Mouse (Mus musculus) liver, embryonic 13.5 days (tissue): ENCODE data around the gene Muc2. TPM values are rescaled to one million over a fixed set of nuclear protein-coding genes. Genes with fewer than 3 reads are reported as not detected.

Experiments
- ATAC-seq: fragments of 200-750 bp; cut with Nextera tagmentation; 2 replicates; pipeline ENCODE4 v1.8.0; 2017; ENCODE audit warnings: low read depth, mild to moderate bottlenecking, moderate number of reproducible peaks, moderate library complexity
- DNase-seq: peaks from one replicate; pipeline ENCODE4 v3.0.0; 2022
- H3K27ac ChIP-seq: fragments of 300-500 bp; sonication (generic); 2 replicates; pipeline ENCODE4 v1.5.1; 2015; ENCODE audit warnings: moderate library complexity, mild to moderate bottlenecking, inconsistent platforms
- H3K27me3 ChIP-seq: fragments of 300-500 bp; sonication (generic); 2 replicates; pipeline ENCODE4 v1.6.1; 2015; ENCODE audit warnings: mild to moderate bottlenecking, inconsistent platforms
- H3K36me3 ChIP-seq: fragments of 300-500 bp; sonication (generic); 2 replicates; pipeline ENCODE4 v1.6.1; 2015; ENCODE audit warnings: mild to moderate bottlenecking, inconsistent platforms
- H3K4me1 ChIP-seq: fragments of 300-500 bp; sonication (generic); replicated peaks from 2 replicates; pipeline ENCODE4 v1.6.1; 2015; ENCODE audit warnings: inconsistent platforms
- H3K4me2 ChIP-seq: fragments of 300-500 bp; sonication (generic); 2 replicates; pipeline ENCODE4 v1.6.1; 2015; ENCODE audit warnings: inconsistent platforms, mild to moderate bottlenecking, moderate library complexity
- H3K4me3 ChIP-seq: fragments of 300-500 bp; sonication (generic); replicated peaks from 2 replicates; pipeline ENCODE4 v1.5.1; 2015; ENCODE audit warnings: mild to moderate bottlenecking, inconsistent platforms
- H3K9ac ChIP-seq: fragments of 300-500 bp; sonication (generic); 2 replicates; pipeline ENCODE4 v1.6.1; 2015; ENCODE audit warnings: mild to moderate bottlenecking, inconsistent platforms
- H3K9me3 ChIP-seq: fragments of 300-500 bp; sonication (generic); replicated peaks from 2 replicates; pipeline ENCODE4 v1.6.1; 2016; ENCODE audit warnings: inconsistent platforms
- WGBS: fragments of 180-500 bp; shearing (Covaris S2); methylation state at CpG from one replicate; pipeline ENCODE4 v1.1.7; 2015; ENCODE audit not compliant: insufficient replicate concordance; 5-methylcytosine and 5-hydroxymethylcytosine counted together
- polyA plus RNA-seq: library from polyadenylated mRNA; unstranded; fragments of >200 nt; fragmentation: Nextera tagmentation; extraction: Ambion mirVana; gene quantifications from 2 replicates; pipeline ENCODE4 v1.2.1, GENCODE M21; 2015

Muc2 gene
- polyA plus RNA-seq, 1 experiment from 2014 or later: 0.05 TPM

- Histone ChIP-seq H3K4me1 (peaks cover 25% of the 10 kb centered on the region), H3K9ac (peak overlapping the region; percentile 61), H3K4me3 (no peak overlapping the region), H3K4me2 (peak overlapping the region; percentile 53), H3K9me3 (no peaks in the 10 kb centered on the region), H3K27me3 (no peaks in the 10 kb centered on the region), H3K27ac (peak overlapping the region; percentile 93), H3K36me3 (no peaks in the 10 kb centered on the region)
- DNase-seq (peak; percentile 64), ATAC-seq (peak; percentile 97)
- 52% methylated on average over 5 of the region's 5 CpGs for WGBS
These were observed 18.4 kb upstream of the Muc2 start for GRCm38 (mm10) chr7:141671626-141672291.

GRCm38 (mm10) chr7:141678922-141679321 lies 11.2 kb upstream of the Muc2 start:
- Histone ChIP-seq H3K9me3 (no peaks in the 10 kb centered on the region), H3K4me1 (no peaks in the 10 kb centered on the region), H3K27me3 (peaks cover 11% of the 10 kb centered on the region; the same call in 1 of the 2 replicates), H3K9ac (no peak overlapping the region), H3K4me3 (no peak overlapping the region), H3K27ac (no peak overlapping the region), H3K36me3 (no peaks in the 10 kb centered on the region), H3K4me2 (no peak overlapping the region)
- ATAC-seq (no peak), DNase-seq (no peak)
- WGBS: 58% methylated on average over 4 of the region's 4 CpGs

GRCm38 (mm10) chr7:141687330-141687729 lies 2.8 kb upstream of the Muc2 start:
- Histone ChIP-seq H3K36me3 (no peaks in the 10 kb centered on the region), H3K4me3 (no peak overlapping the region), H3K9me3 (no peaks in the 10 kb centered on the region), H3K4me1 (no peaks in the 10 kb centered on the region), H3K27me3 (peaks cover 27% of the 10 kb centered on the region), H3K27ac (no peak overlapping the region), H3K4me2 (no peak overlapping the region), H3K9ac (no peak overlapping the region)
- ATAC-seq: no peak
- DNase-seq: no peak
- WGBS: 56% methylated on average over 10 of the region's 10 CpGs

- Histone ChIP-seq H3K36me3 (no peaks in the 10 kb centered on the region), H3K9ac (no peak overlapping the region), H3K4me2 (peak overlapping the region; percentile 8; the same call in 1 of the 2 replicates), H3K4me1 (peaks cover 3% of the 10 kb centered on the region; the same call in 1 of the 2 replicates), H3K9me3 (no peaks in the 10 kb centered on the region), H3K27ac (no peak overlapping the region), H3K27me3 (peaks cover 46% of the 10 kb centered on the region), H3K4me3 (no peak overlapping the region)
- ATAC-seq (no peak), DNase-seq (no peak)
- WGBS: 40% methylated on average over 30 of the region's 30 CpGs
These were observed 3.6 kb downstream of the Muc2 start for GRCm38 (mm10) chr7:141693591-141694273.

GRCm38 (mm10) chr7:141694274-141694639 lies 4.1 kb downstream of the Muc2 start:
- Histone ChIP-seq H3K9ac (no peak overlapping the region), H3K27me3 (peaks cover 46% of the 10 kb centered on the region), H3K4me1 (peaks cover 3% of the 10 kb centered on the region; the same call in 1 of the 2 replicates), H3K27ac (no peak overlapping the region), H3K4me2 (no peak overlapping the region), H3K36me3 (no peaks in the 10 kb centered on the region), H3K9me3 (no peaks in the 10 kb centered on the region), H3K4me3 (no peak overlapping the region)
- no peak for ATAC-seq
- no peak for DNase-seq
- WGBS: 53% methylated on average over 5 of the region's 5 CpGs

GRCm38 (mm10) chr7:141696538-141696937 lies 6.4 kb downstream of the Muc2 start:
- ATAC-seq: no peak
- Histone ChIP-seq H3K27me3 (peaks cover 37% of the 10 kb centered on the region), H3K36me3 (no peaks in the 10 kb centered on the region), H3K27ac (no peak overlapping the region), H3K4me3 (no peak overlapping the region), H3K9me3 (no peaks in the 10 kb centered on the region), H3K9ac (no peak overlapping the region), H3K4me1 (peaks cover 3% of the 10 kb centered on the region; the same call in 1 of the 2 replicates), H3K4me2 (no peak overlapping the region)
- no peak for DNase-seq
- WGBS: 75% methylated on average over 13 of the region's 13 CpGs

GRCm38 (mm10) chr7:141699556-141700220 lies 9.5 kb downstream of the Muc2 start:
- H3K4me2 ChIP-seq: no peak overlapping the region
- 61% methylated on average over 8 of the region's 8 CpGs for WGBS
- H3K27me3 ChIP-seq: peaks cover 7% of the 10 kb centered on the region
- H3K4me1 ChIP-seq: no peaks in the 10 kb centered on the region
- H3K9ac ChIP-seq: no peak overlapping the region
- H3K36me3 ChIP-seq: no peaks in the 10 kb centered on the region
- no peak overlapping the region for H3K27ac ChIP-seq
- DNase-seq: no peak
- H3K4me3 ChIP-seq: no peak overlapping the region
- no peaks in the 10 kb centered on the region for H3K9me3 ChIP-seq
- ATAC-seq: no peak

GRCm38 (mm10) chr7:141747451-141748100 lies 57.4 kb downstream of the Muc2 start:
- no peaks in the 10 kb centered on the region for H3K27me3 ChIP-seq
- H3K4me1 ChIP-seq: no peaks in the 10 kb centered on the region
- 65% methylated on average over 7 of the region's 7 CpGs for WGBS
- H3K27ac ChIP-seq: no peak overlapping the region
- H3K4me3 ChIP-seq: no peak overlapping the region
- no peak overlapping the region for H3K4me2 ChIP-seq
- DNase-seq: no peak
- H3K9ac ChIP-seq: no peak overlapping the region
- H3K36me3 ChIP-seq: no peaks in the 10 kb centered on the region
- H3K9me3 ChIP-seq: no peaks in the 10 kb centered on the region
- no peak for ATAC-seq

GRCm38 (mm10) chr7:141752513-141752912 lies 62.4 kb downstream of the Muc2 start:
- Histone ChIP-seq H3K4me2 (no peak overlapping the region), H3K4me3 (no peak overlapping the region), H3K9me3 (no peaks in the 10 kb centered on the region), H3K27ac (no peak overlapping the region), H3K36me3 (no peaks in the 10 kb centered on the region), H3K4me1 (no peaks in the 10 kb centered on the region), H3K9ac (no peak overlapping the region), H3K27me3 (peaks cover 3% of the 10 kb centered on the region)
- 56% methylated on average over 6 of the region's 6 CpGs for WGBS
- no peak for ATAC-seq
- no peak for DNase-seq

- peak; percentile 31; the same call in 1 of the 2 replicates for ATAC-seq
- WGBS: 44% methylated on average over 4 of the region's 4 CpGs
- peaks cover 3% of the 10 kb centered on the region for H3K27me3 ChIP-seq
- H3K4me1 ChIP-seq: no peaks in the 10 kb centered on the region
- H3K27ac ChIP-seq: no peak overlapping the region
- no peak overlapping the region for H3K9ac ChIP-seq
- H3K4me3 ChIP-seq: no peak overlapping the region
- no peak overlapping the region for H3K4me2 ChIP-seq
- no peaks in the 10 kb centered on the region for H3K9me3 ChIP-seq
- peak; percentile 54 for DNase-seq
- H3K36me3 ChIP-seq: no peaks in the 10 kb centered on the region
These were observed 65.7 kb downstream of the Muc2 start for GRCm38 (mm10) chr7:141755831-141756230.

- Histone ChIP-seq H3K9me3 (no peaks in the 10 kb centered on the region), H3K9ac (no peak overlapping the region), H3K36me3 (no peaks in the 10 kb centered on the region), H3K27ac (no peak overlapping the region), H3K4me3 (no peak overlapping the region), H3K27me3 (peaks cover 20% of the 10 kb centered on the region), H3K4me1 (no peaks in the 10 kb centered on the region), H3K4me2 (no peak overlapping the region)
- no peak for ATAC-seq
- WGBS: 30% methylated on average over 4 of the region's 4 CpGs
- no peak for DNase-seq
These were observed 68.2 kb downstream of the Muc2 start for GRCm38 (mm10) chr7:141758291-141758690.
